Mouse (Mus musculus): ENCODE results near the gene Actg1. TPM values are rescaled to one million over a fixed set of nuclear protein-coding genes. Genes with fewer than 3 reads are reported as not detected.

Gene Actg1
- total and polyA plus RNA-seq, 2 experiments, result 68.0 to 158 TPM

GRCm38 (mm10) chr11:120296305-120297144, 51.8 kb downstream of the Actg1 start:
- WGBS, result 77% methylated on average over 13 of the region's 13 CpGs
- no peaks in the 10 kb centered on the region for H3K4me1 ChIP-seq (ENCODE audit: control insufficient read depth, insufficient read depth, low read length)
- TF ChIP-seq POLR2A (IDR thresholded peaks at IDR 0.05; ENCODE audit: extremely low read depth, insufficient read depth, low read length), result no peak
- no peak for TF ChIP-seq CTCF (IDR thresholded peaks at IDR 0.05; ENCODE audit: low read depth, low read length)
- DNase-seq (ENCODE audit: extremely low read depth, low read depth, low spot score), result no peak
- H3K9ac ChIP-seq (ENCODE audit: low read depth, low read length), result no peak overlapping the region
- no peaks in the 10 kb centered on the region for H3K27me3 ChIP-seq (ENCODE audit: control insufficient read depth, insufficient read depth, low read length)
- H3K4me3 ChIP-seq (ENCODE audit: insufficient read depth, low read depth, low read length), result no peak overlapping the region
- H3K79me2 ChIP-seq (ENCODE audit: control insufficient read depth, insufficient read depth, low read length), result no peaks in the 10 kb centered on the region
- H3K36me3 ChIP-seq (ENCODE audit: control insufficient read depth, insufficient read depth, low read length), result no peaks in the 10 kb centered on the region
- H3K27ac ChIP-seq (replicated peaks; ENCODE audit: insufficient read depth, low read depth, low read length), result no peak overlapping the region

Other genes starting within 250 kb of the Actg1 start
- 4.6 and 7.4 TPM in 2 replicates for gene Tepsin, start 249.8 kb downstream of the Actg1 start, total RNA-seq (2014; rRNA removed)
- 16.5 and 24.9 TPM in 2 replicates for gene Tepsin, start 249.8 kb downstream of the Actg1 start, polyA plus RNA-seq (2012; rRNA removed)
- gene Ndufaf8, start 249.6 kb downstream of the Actg1 start, total RNA-seq (2014; rRNA removed), result 13.7 and 19.9 TPM in 2 replicates
- gene Ndufaf8, start 249.6 kb downstream of the Actg1 start, polyA plus RNA-seq (2012; rRNA removed), result 55.4 and 59.8 TPM in 2 replicates
- gene Slc38a10, start 197.2 kb downstream of the Actg1 start, total RNA-seq (2014; rRNA removed), result 41.1 and 47.8 TPM in 2 replicates
- gene Slc38a10, start 197.2 kb downstream of the Actg1 start, polyA plus RNA-seq (2012; rRNA removed), result 75.1 and 90.2 TPM in 2 replicates
- gene Bahcc1, start 115.6 kb downstream of the Actg1 start, total RNA-seq (2014; rRNA removed), result 1.2 and 1.5 TPM in 2 replicates
- 3.4 and 3.5 TPM in 2 replicates for gene Bahcc1, start 115.6 kb downstream of the Actg1 start, polyA plus RNA-seq (2012; rRNA removed)
- gene Fscn2, start 13.0 kb upstream of the Actg1 start, total RNA-seq (2014; rRNA removed), result not detected in 2 replicates
- gene Fscn2, start 13.0 kb upstream of the Actg1 start, polyA plus RNA-seq (2012; rRNA removed), result not detected in 2 replicates
- 3.2 and 5.4 TPM in 2 replicates for gene Faap100, start 30.2 kb upstream of the Actg1 start, total RNA-seq (2014; rRNA removed)
- 10.8 and 14.9 TPM in 2 replicates for gene Faap100, start 30.2 kb upstream of the Actg1 start, polyA plus RNA-seq (2012; rRNA removed)
- gene Nploc4, start 89.2 kb upstream of the Actg1 start, total RNA-seq (2014; rRNA removed), result 24.6 and 37.9 TPM in 2 replicates
- gene Nploc4, start 89.2 kb upstream of the Actg1 start, polyA plus RNA-seq (2012; rRNA removed), result 51.5 and 58.9 TPM in 2 replicates
- gene Tspan10, start 94.1 kb upstream of the Actg1 start, total RNA-seq (2014; rRNA removed), result not detected in 2 replicates
- 0.05 TPM in 2 replicates for gene Tspan10, start 94.1 kb upstream of the Actg1 start, polyA plus RNA-seq (2012; rRNA removed)
- 0.46 and 0.81 TPM in 2 replicates for gene Pde6g, start 105.0 kb upstream of the Actg1 start, total RNA-seq (2014; rRNA removed)
- 0.98 and 1.8 TPM in 2 replicates for gene Pde6g, start 105.0 kb upstream of the Actg1 start, polyA plus RNA-seq (2012; rRNA removed)
- 20.7 and 28.9 TPM in 2 replicates for gene Oxld1, start 109.5 kb upstream of the Actg1 start, total RNA-seq (2014; rRNA removed)
- gene Oxld1, start 109.5 kb upstream of the Actg1 start, polyA plus RNA-seq (2012; rRNA removed), result 29.2 and 32.6 TPM in 2 replicates
- gene Ccdc137, start 109.6 kb upstream of the Actg1 start, total RNA-seq (2014; rRNA removed), result 4.6 and 5.7 TPM in 2 replicates
- gene Ccdc137, start 109.6 kb upstream of the Actg1 start, polyA plus RNA-seq (2012; rRNA removed), result 5.8 and 8.7 TPM in 2 replicates
- 9.5 and 9.6 TPM in 2 replicates for gene Arl16, start 119.1 kb upstream of the Actg1 start, total RNA-seq (2014; rRNA removed)
- 12.2 and 14.8 TPM in 2 replicates for gene Arl16, start 119.1 kb upstream of the Actg1 start, polyA plus RNA-seq (2012; rRNA removed)
- 43.6 and 46.6 TPM in 2 replicates for gene Mrpl12, start 136.1 kb upstream of the Actg1 start, total RNA-seq (2014; rRNA removed)
- 221 and 232 TPM in 2 replicates for gene Mrpl12, start 136.1 kb upstream of the Actg1 start, polyA plus RNA-seq (2012; rRNA removed)
- gene Slc25a10, start 143.3 kb upstream of the Actg1 start, total RNA-seq (2014; rRNA removed), result 121 and 135 TPM in 2 replicates
- gene Slc25a10, start 143.3 kb upstream of the Actg1 start, polyA plus RNA-seq (2012; rRNA removed), result 445 and 478 TPM in 2 replicates
- gene Gcgr, start 182.2 kb upstream of the Actg1 start, total RNA-seq (2014; rRNA removed), result 135 and 143 TPM in 2 replicates
- gene Gcgr, start 182.2 kb upstream of the Actg1 start, polyA plus RNA-seq (2012; rRNA removed), result 542 and 561 TPM in 2 replicates
- gene Mcrip1, start 201.2 kb upstream of the Actg1 start, total RNA-seq (2014; rRNA removed), result 11.7 and 13.6 TPM in 2 replicates
- 36.8 and 44.4 TPM in 2 replicates for gene Mcrip1, start 201.2 kb upstream of the Actg1 start, polyA plus RNA-seq (2012; rRNA removed)
- gene Ppp1r27, start 202.6 kb upstream of the Actg1 start, total RNA-seq (2014; rRNA removed), result 0.28 TPM in 1 of 2 replicates, not detected in the other
- not detected in 2 replicates for gene Ppp1r27, start 202.6 kb upstream of the Actg1 start, polyA plus RNA-seq (2012; rRNA removed)
- gene P4hb, start 224.7 kb upstream of the Actg1 start, total RNA-seq (2014; rRNA removed), result 933 and 951 TPM in 2 replicates
- 683 and 737 TPM in 2 replicates for gene P4hb, start 224.7 kb upstream of the Actg1 start, polyA plus RNA-seq (2012; rRNA removed)
- gene Arhgdia, start 233.1 kb upstream of the Actg1 start, total RNA-seq (2014; rRNA removed), result 14.9 and 22.3 TPM in 2 replicates
- gene Arhgdia, start 233.1 kb upstream of the Actg1 start, polyA plus RNA-seq (2012; rRNA removed), result 142 and 188 TPM in 2 replicates
- gene Alyref, start 249.8 kb upstream of the Actg1 start, total RNA-seq (2014; rRNA removed), result 33.8 and 34.5 TPM in 2 replicates
- 12.6 and 12.9 TPM in 2 replicates for gene Alyref, start 249.8 kb upstream of the Actg1 start, polyA plus RNA-seq (2012; rRNA removed)
- 8.9 and 12.8 TPM in 2 replicates for gene Anapc11, start 249.9 kb upstream of the Actg1 start, total RNA-seq (2014; rRNA removed)
- 57.0 and 59.4 TPM in 2 replicates for gene Anapc11, start 249.9 kb upstream of the Actg1 start, polyA plus RNA-seq (2012; rRNA removed)